ENCODE assay signal across 13 mouse cellular contexts in the genomic region with DNA sequence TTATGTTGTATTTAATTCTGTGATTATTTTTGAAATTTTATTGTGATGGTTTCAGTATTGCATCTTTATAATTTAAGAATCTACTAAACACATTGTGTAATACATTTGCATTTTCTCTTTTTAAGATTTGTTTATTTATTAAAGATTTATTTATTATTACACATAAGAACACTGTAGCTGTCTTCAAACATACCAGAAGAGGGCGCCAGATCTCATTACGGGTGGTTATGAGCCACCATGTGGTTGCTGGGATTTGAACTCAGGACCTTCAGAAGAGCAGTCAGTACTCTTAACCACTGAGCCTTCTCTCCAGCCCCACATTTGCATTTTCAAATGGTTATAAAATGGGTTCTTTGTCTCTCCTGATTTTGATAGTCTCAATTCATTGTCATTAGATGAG. TPM values are rescaled to one million over a fixed set of nuclear protein-coding genes. Genes with fewer than 3 reads are reported as not detected.
DNase-seq lines count a peak whose midpoint lies in the region; ATAC-seq and TF ChIP-seq lines count a peak whose summit lies in the region.
"Had no signal": no experiment of that assay in that cellular context is flagged by ENCODE, and none has a peak within 500 bp of the region (broad histone marks: within the 10 kb centered on the region; RNA-seq: fewer than 3 reads in every experiment).

No protein-coding gene starts in this region.

- peak; percentile 9 to 42 (median 23); a peak in 4 of 6 replicates for TF ChIP-seq CTCF in MEL (IDR thresholded peaks at IDR 0.05 in 2 of 3, conservative IDR thresholded peaks at IDR 0.05 in 1 of 3; ENCODE audit: control insufficient read depth in 1 of 3, insufficient read depth in 1 of 3, low read depth in 2 of 3, low read length in 3 of 3, poor library complexity in 1 of 3, severe bottlenecking in 1 of 3)

- TF ChIP-seq EP300 in MEL (IDR thresholded peaks at IDR 0.05; ENCODE audit: low read depth in 1 of 2, low read length in 2 of 2) = no peak

- no peak for TF ChIP-seq POLR2A in MEL (IDR thresholded peaks at IDR 0.05; ENCODE audit: control insufficient read depth in 1 of 2, insufficient read depth in 1 of 2, low read depth in 1 of 2, low read length in 2 of 2, poor library complexity in 1 of 2)

- H3K79me2 ChIP-seq in MEL (ENCODE audit: control insufficient read depth, insufficient read depth, low read length, poor library complexity) = peaks cover 36% of the 10 kb centered on the region

- peak overlapping the region in 1 of 2 experiments; percentile 91; a peak in 1 of 4 replicates for H3K4me3 ChIP-seq in MEL (ENCODE audit: control insufficient read depth in 1 of 2, insufficient read depth in 1 of 2, low read depth in 2 of 2, low read length in 2 of 2)
- H3K4me3 ChIP-seq in liver, embryonic 15.5 days (replicated peaks) = no peak overlapping the region; the same call in 1 of the 2 replicates

- H3K9me3 ChIP-seq in MEL (replicated peaks; ENCODE audit: insufficient read depth, low read length) = no peaks in the 10 kb centered on the region
- H3K9me3 ChIP-seq in liver, embryonic 15.5 days (replicated peaks) = no peaks in the 10 kb centered on the region
- H3K9me3 ChIP-seq: heart, embryonic 12.5 days had no signal

- peaks cover 7 to 18% of the 10 kb centered on the region in 2 experiments for H3K4me1 ChIP-seq in MEL (ENCODE audit: control insufficient read depth in 1 of 2, insufficient read depth in 2 of 2, low read length in 2 of 2)
- H3K4me1 ChIP-seq in liver, embryonic 15.5 days (replicated peaks) = peaks cover 34% of the 10 kb centered on the region

- no peak overlapping the region for H3K27ac ChIP-seq in MEL (ENCODE audit: control insufficient read depth, low read depth, low read length)
- no peak overlapping the region for H3K27ac ChIP-seq in liver, embryonic 15.5 days (replicated peaks)

- TF ChIP-seq RAD21 in MEL (IDR thresholded peaks at IDR 0.05; ENCODE audit: low read depth, low read length) = no peak; the same call in 1 of the 2 replicates

- peaks cover 0 to 20% of the 10 kb centered on the region in 2 experiments; a peak in 2 of 4 replicates for H3K36me3 ChIP-seq in MEL (ENCODE audit: control insufficient read depth in 1 of 2, insufficient read depth in 2 of 2, low read length in 2 of 2)
- H3K36me3 ChIP-seq in liver, embryonic 15.5 days (replicated peaks) = no peaks in the 10 kb centered on the region

- 51% methylated on average over 2 of the region's 2 CpGs for WGBS in liver, embryonic 15.5 days (ENCODE audit: insufficient replicate concordance)

- no peaks in the 10 kb centered on the region for H3K27me3 ChIP-seq in MEL (ENCODE audit: control insufficient read depth in 1 of 2, insufficient read depth in 2 of 2, low read length in 2 of 2)
- no peaks in the 10 kb centered on the region for H3K27me3 ChIP-seq in liver, embryonic 15.5 days
- H3K27me3 ChIP-seq: heart, embryonic 12.5 days had no signal

- H3K9ac ChIP-seq in MEL (ENCODE audit: control insufficient read depth, low read depth, low read length, poor library complexity, severe bottlenecking) = no peak overlapping the region
- no peak overlapping the region for H3K9ac ChIP-seq in liver, embryonic 15.5 days
- H3K9ac ChIP-seq: heart, embryonic 12.5 days had no signal

- peak; percentile 75 for DNase-seq in CD4-positive, CD25-positive, alpha-beta regulatory T cell, adult 2 months (ENCODE audit: low read depth, low spot score)
- DNase-seq in kidney, postnatal 36 days = peak; percentile 13
- no peak for DNase-seq in kidney, adult 18-20 months
- peak; percentile 67 for DNase-seq in MEL (ENCODE audit: low read depth, low spot score)
- no peak for DNase-seq in layer of hippocampus, adult 18-20 months (ENCODE audit: low spot score in 2 of 2)
- no peak for DNase-seq in urinary bladder, postnatal 10 days (ENCODE audit: low spot score)
- DNase-seq: adrenal gland, postnatal 36 days; thymus, postnatal 14 days had no signal

- peak overlapping the region; percentile 76 for H3K4me2 ChIP-seq in liver, embryonic 15.5 days

- ATAC-seq in CD4-positive, CD25-positive, alpha-beta regulatory T cell, adult 4 months = no peak
- no peak for ATAC-seq in liver, embryonic 15.5 days (ENCODE audit: insufficient read depth)

TF ChIP-seq in MEL, 35 proteins besides CTCF, POLR2A, EP300 and RAD21:
- TF ChIP-seq SMC3 (IDR thresholded peaks at IDR 0.05; ENCODE audit: low read depth, low read length) = peak; percentile 25; the same call in 1 of the 2 replicates
- TF ChIP-seq UBTF (IDR thresholded peaks at IDR 0.05; ENCODE audit: borderline replicate concordance, insufficient read depth, low read depth, low read length) = no peak
- TF ChIP-seq MYC (IDR thresholded peaks at IDR 0.05; ENCODE audit: low read depth, low read length) = peak; percentile 59; the same call in 1 of the 2 replicates
- TF ChIP-seq TCF12 (IDR thresholded peaks at IDR 0.05; ENCODE audit: low read depth, low read length) = no peak
- TF ChIP-seq RCOR1 (IDR thresholded peaks at IDR 0.05; ENCODE audit: low read depth, low read length) = 0 out of 2 replicates have a peak, but pooled peaks have one; percentile 12
- no peak for TF ChIP-seq TAL1 (IDR thresholded peaks at IDR 0.05; ENCODE audit: low read length)

RNA-seq across cellular contexts. Expression of gene Col4a3bp, which starts 2.1 kb away (rescaled TPM):
- 10 to 100 TPM in 1 of 2 experiments, 1 to 10 TPM in 1; 6.3 to 10.1 TPM for polyA plus RNA-seq in CD4-positive, CD25-positive, alpha-beta regulatory T cell, adult 4 months (2017; shearing (Covaris generic))
- total RNA-seq in MEL (2012; rRNA removed) = 8.8 and 8.9 TPM in 2 replicates
- 10 to 100 TPM in 1 of 2 experiments, not detected in 1; 12.1 TPM for polyA plus RNA-seq in MEL (2012; ENCODE audit: insufficient read depth in 1 of 2, insufficient read length in 2 of 2, low read depth in 1 of 2, low replicate concordance in 2 of 2, missing spikeins in 1 of 2)
- polyA plus RNA-seq in liver, embryonic 15.5 days (2015; fragmentation: Nextera tagmentation; extraction: Ambion mirVana) = 5.5 and 5.8 TPM in 2 replicates
- total RNA-seq in layer of hippocampus, adult 18-20 months (2021) = 10 to 100 TPM; 65.4 to 73.8 TPM

RNA-seq across cellular contexts. Expression of gene Polk, which starts 2.1 kb away (rescaled TPM):
- 10 to 100 TPM; 22.2 to 24.7 TPM for polyA plus RNA-seq in CD4-positive, CD25-positive, alpha-beta regulatory T cell, adult 4 months (2017; shearing (Covaris generic))
- 2.8 and 2.9 TPM in 2 replicates for total RNA-seq in MEL (2012; rRNA removed)
- polyA plus RNA-seq in MEL (2012; ENCODE audit: insufficient read depth in 1 of 2, insufficient read length in 2 of 2, low read depth in 1 of 2, low replicate concordance in 2 of 2, missing spikeins in 1 of 2) = 1 to 10 TPM in 1 of 2 experiments, not detected in 1; 3.6 TPM
- 3.5 and 3.6 TPM in 2 replicates for polyA plus RNA-seq in liver, embryonic 15.5 days (2015; fragmentation: Nextera tagmentation; extraction: Ambion mirVana)
- total RNA-seq in layer of hippocampus, adult 18-20 months (2021) = 10 to 100 TPM; 13.5 to 14.3 TPM

RNA-seq across cellular contexts. Expression of gene Gm17622, which starts 54.0 kb away (rescaled TPM):
- not detected for polyA plus RNA-seq in CD4-positive, CD25-positive, alpha-beta regulatory T cell, adult 4 months (2017; shearing (Covaris generic))
- not detected in 2 replicates for total RNA-seq in MEL (2012; rRNA removed)
- not detected for polyA plus RNA-seq in MEL (2012; ENCODE audit: insufficient read depth in 1 of 2, insufficient read length in 2 of 2, low read depth in 1 of 2, low replicate concordance in 2 of 2, missing spikeins in 1 of 2)
- polyA plus RNA-seq in liver, embryonic 15.5 days (2015; fragmentation: Nextera tagmentation; extraction: Ambion mirVana) = not detected in 2 replicates
- not detected for total RNA-seq in layer of hippocampus, adult 18-20 months (2021)
- total RNA-seq: adrenal gland, postnatal 36 days; layer of hippocampus, postnatal 10 days; megakaryocyte progenitor cell, adult 5-6 weeks had no signal
- polyA plus RNA-seq: heart, embryonic 12.5 days had no signal

Comparison
In these comparisons a context has a peak if more than half of its experiments do, and no peak if none do; other contexts are left out.
1. DNase-seq: peak in CD4-positive, CD25-positive, alpha-beta regulatory T cell, adult 2 months (single experiment), kidney, postnatal 36 days (2 of 2) and MEL (single experiment); none in kidney, adult 18-20 months (single experiment), layer of hippocampus, adult 18-20 months (0 of 2) and urinary bladder, postnatal 10 days (single experiment).